Mouse (Mus musculus): Measurements from ENCODE around the gene Gsdme. TPM values are rescaled to one million over a fixed set of nuclear protein-coding genes. Genes with fewer than 3 reads are reported as not detected.

Gene Gsdme
- polyA plus RNA-seq, 1 experiment from 2014 or later, result 50.7 TPM

DNA sequence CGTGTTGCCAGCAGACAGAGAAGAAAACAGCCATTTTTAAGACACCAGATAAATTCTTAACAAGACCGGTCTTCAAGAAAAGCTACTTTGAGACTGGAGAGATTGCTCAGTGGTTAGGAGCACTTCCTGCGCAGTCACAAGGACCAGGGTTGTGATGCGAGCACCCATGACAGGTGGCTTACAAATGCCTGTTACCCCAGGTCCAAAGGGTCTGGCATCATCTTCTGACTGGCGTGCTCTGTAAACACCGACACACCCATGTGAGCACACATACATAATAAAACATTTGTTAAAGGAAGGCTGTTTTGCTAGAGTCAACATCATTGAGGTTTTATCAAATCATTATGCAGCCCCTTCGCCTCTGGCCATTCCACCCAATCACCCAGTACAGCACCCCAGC is 16.0 kb upstream of the Gsdme start:
- H3K9me3 ChIP-seq, result no peaks in the 10 kb centered on the region; the same call in 1 of the 2 replicates
- H3K4me1 ChIP-seq, result no peaks in the 10 kb centered on the region
- H3K4me3 ChIP-seq, result no peak overlapping the region
- H3K36me3 ChIP-seq (replicated peaks), result no peaks in the 10 kb centered on the region
- no peaks in the 10 kb centered on the region for H3K27me3 ChIP-seq (replicated peaks; ENCODE audit: low read depth, poor library complexity, severe bottlenecking)
- 90% methylated on average over 7 of the region's 7 CpGs for WGBS
- no peak overlapping the region for H3K27ac ChIP-seq (replicated peaks)
- no peak for DNase-seq (ENCODE audit: low spot score)

DNA sequence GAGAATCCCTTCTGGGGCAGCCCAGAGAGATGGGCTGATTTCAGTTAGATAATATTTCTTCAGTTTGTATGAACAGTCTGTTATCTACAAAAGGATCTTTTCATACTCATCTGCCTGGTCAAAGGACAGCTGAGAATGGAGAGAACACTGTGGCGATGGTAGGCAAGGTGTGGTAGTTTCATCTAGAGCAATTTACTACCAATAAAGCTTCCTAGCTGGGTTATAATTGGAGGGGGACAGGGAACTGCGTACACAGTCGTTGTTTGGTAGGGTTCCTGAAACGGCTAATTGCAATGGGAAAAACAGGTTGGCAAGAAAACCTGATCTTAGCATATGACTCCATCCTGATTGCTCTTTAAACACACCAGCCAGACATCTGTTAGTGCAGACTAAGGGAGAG is 10.3 kb upstream of the Gsdme start:
- Histone ChIP-seq H3K27ac (replicated peaks) (no peak overlapping the region), H3K36me3 (replicated peaks) (no peaks in the 10 kb centered on the region), H3K9me3 (no peaks in the 10 kb centered on the region), H3K27me3 (replicated peaks; ENCODE audit: low read depth, poor library complexity, severe bottlenecking) (no peaks in the 10 kb centered on the region), H3K4me3 (no peak overlapping the region), H3K4me1 (no peaks in the 10 kb centered on the region)
- DNase-seq (ENCODE audit: low spot score), result no peak
- 86% methylated on average over 4 of the region's 4 CpGs for WGBS

GRCm38 (mm10) chr6:50273416-50273815 is 9.8 kb upstream of the Gsdme start:
- Histone ChIP-seq H3K4me3 (no peak overlapping the region), H3K27me3 (replicated peaks; ENCODE audit: low read depth, poor library complexity, severe bottlenecking) (no peaks in the 10 kb centered on the region), H3K9me3 (no peaks in the 10 kb centered on the region), H3K27ac (replicated peaks) (no peak overlapping the region), H3K4me1 (no peaks in the 10 kb centered on the region), H3K36me3 (replicated peaks) (no peaks in the 10 kb centered on the region)
- DNase-seq (ENCODE audit: low spot score), result no peak
- WGBS, result 79% methylated on average over 1 of the region's 1 CpGs

DNA sequence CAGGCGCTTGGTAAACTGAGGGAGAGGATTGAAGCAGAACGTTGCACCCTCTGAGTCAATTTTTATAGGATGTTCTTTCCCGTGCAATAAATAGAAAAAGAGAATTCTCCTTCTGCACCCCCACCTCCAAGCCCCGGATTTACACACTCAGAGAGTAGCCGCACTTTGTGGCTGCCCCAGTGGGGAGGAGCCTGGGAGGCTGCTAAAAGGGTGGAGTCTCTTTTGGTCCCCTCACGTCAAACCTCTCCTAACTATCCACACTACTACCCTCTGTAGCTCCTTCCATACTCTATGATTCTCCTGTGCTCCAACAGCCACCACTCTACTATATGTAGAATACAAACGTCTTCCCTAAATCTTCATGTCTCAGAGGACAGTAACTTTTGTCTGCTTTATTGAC is 1.4 kb downstream of the Gsdme start:
- whole genome bisulfite sequencing, result 25% methylated on average over 7 of the region's 7 CpGs
- Histone ChIP-seq H3K27me3 (replicated peaks; ENCODE audit: low read depth, poor library complexity, severe bottlenecking) (no peaks in the 10 kb centered on the region), H3K4me3 (peak overlapping the region; percentile 69), H3K36me3 (replicated peaks) (no peaks in the 10 kb centered on the region), H3K4me1 (peaks cover 26% of the 10 kb centered on the region), H3K9me3 (no peaks in the 10 kb centered on the region), H3K27ac (replicated peaks) (peak overlapping the region; percentile 86)
- no peak for DNase-seq (ENCODE audit: low spot score)

DNA sequence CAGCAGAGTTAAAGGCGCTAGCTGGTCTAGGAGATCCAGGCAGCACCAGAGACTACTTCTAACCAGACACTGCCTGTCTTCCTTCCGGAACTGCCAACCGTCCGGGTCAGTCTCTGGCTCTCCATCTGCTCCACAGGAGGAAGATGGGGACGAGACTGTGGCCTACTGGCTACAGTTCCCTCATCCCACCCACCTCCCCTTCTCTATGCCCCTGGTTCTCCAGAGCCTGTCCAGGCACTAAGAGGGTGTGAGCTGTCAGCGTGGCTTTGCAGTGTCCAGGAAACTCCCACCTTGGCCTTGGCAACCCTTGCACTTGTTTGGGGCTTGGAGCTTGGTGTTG is 1.8 kb downstream of the Gsdme start:
- H3K4me1 ChIP-seq, result peaks cover 26% of the 10 kb centered on the region
- H3K27ac ChIP-seq (replicated peaks), result peak overlapping the region; percentile 86
- DNase-seq (ENCODE audit: low spot score), result no peak
- 2% methylated on average over 6 of the region's 6 CpGs for WGBS
- H3K9me3 ChIP-seq, result no peaks in the 10 kb centered on the region
- peak overlapping the region; percentile 69 for H3K4me3 ChIP-seq
- no peaks in the 10 kb centered on the region for H3K27me3 ChIP-seq (replicated peaks; ENCODE audit: low read depth, poor library complexity, severe bottlenecking)
- no peaks in the 10 kb centered on the region for H3K36me3 ChIP-seq (replicated peaks)

- 3% methylated on average over 35 of the region's 35 CpGs for WGBS
- Histone ChIP-seq H3K36me3 (replicated peaks) (no peaks in the 10 kb centered on the region), H3K27ac (replicated peaks) (peak overlapping the region; percentile 86), H3K4me1 (peaks cover 26% of the 10 kb centered on the region), H3K4me3 (peak overlapping the region; percentile 69), H3K27me3 (replicated peaks; ENCODE audit: low read depth, poor library complexity, severe bottlenecking) (no peaks in the 10 kb centered on the region), H3K9me3 (no peaks in the 10 kb centered on the region)
- DNase-seq (ENCODE audit: low spot score), result peak; percentile 91
These were observed 2.3 kb downstream of the Gsdme start for GRCm38 (mm10) chr6:50261201-50261921.

GRCm38 (mm10) chr6:50255356-50255755 is 8.3 kb downstream of the Gsdme start:
- H3K27ac ChIP-seq (replicated peaks), result no peak overlapping the region
- H3K4me3 ChIP-seq, result no peak overlapping the region
- no peaks in the 10 kb centered on the region for H3K4me1 ChIP-seq
- H3K9me3 ChIP-seq, result no peaks in the 10 kb centered on the region
- 87% methylated on average over 5 of the region's 5 CpGs for WGBS
- H3K36me3 ChIP-seq (replicated peaks), result no peaks in the 10 kb centered on the region
- no peak for DNase-seq (ENCODE audit: low spot score)
- no peaks in the 10 kb centered on the region for H3K27me3 ChIP-seq (replicated peaks; ENCODE audit: low read depth, poor library complexity, severe bottlenecking)

- no peak for DNase-seq (ENCODE audit: low spot score)
- Histone ChIP-seq H3K9me3 (no peaks in the 10 kb centered on the region), H3K27me3 (replicated peaks; ENCODE audit: low read depth, poor library complexity, severe bottlenecking) (no peaks in the 10 kb centered on the region), H3K4me1 (no peaks in the 10 kb centered on the region), H3K36me3 (replicated peaks) (no peaks in the 10 kb centered on the region), H3K27ac (replicated peaks) (no peak overlapping the region), H3K4me3 (no peak overlapping the region)
- WGBS, result 75% methylated on average over 10 of the region's 10 CpGs
These were observed 8.9 kb downstream of the Gsdme start for GRCm38 (mm10) chr6:50254723-50255184.

GRCm38 (mm10) chr6:50252690-50253089 is 11.0 kb downstream of the Gsdme start:
- Histone ChIP-seq H3K4me1 (no peaks in the 10 kb centered on the region), H3K27ac (replicated peaks) (no peak overlapping the region), H3K36me3 (replicated peaks) (no peaks in the 10 kb centered on the region), H3K4me3 (no peak overlapping the region), H3K9me3 (no peaks in the 10 kb centered on the region), H3K27me3 (replicated peaks; ENCODE audit: low read depth, poor library complexity, severe bottlenecking) (no peaks in the 10 kb centered on the region)
- 83% methylated on average over 5 of the region's 5 CpGs for WGBS
- DNase-seq (ENCODE audit: low spot score), result no peak

DNA sequence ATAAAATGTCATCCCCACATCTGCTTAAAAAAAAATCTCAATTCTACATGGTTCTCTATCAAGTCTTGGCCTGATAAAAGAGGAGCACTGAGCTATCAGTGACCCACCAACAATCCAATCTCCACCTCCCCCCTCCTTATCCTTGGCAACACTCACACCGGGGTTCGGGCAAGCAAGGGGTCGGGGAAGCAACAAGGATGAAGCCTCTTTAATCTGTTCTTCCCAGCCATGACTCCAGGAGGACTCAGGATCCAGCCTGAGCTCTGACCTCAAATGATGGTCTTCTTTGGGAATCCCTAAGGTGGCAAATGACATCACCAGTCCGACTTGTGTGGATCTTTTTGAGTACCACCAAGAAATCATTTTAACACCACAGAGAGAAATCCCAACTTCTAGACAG is 15.9 kb downstream of the Gsdme start:
- Histone ChIP-seq H3K27ac (replicated peaks) (no peak overlapping the region), H3K4me1 (no peaks in the 10 kb centered on the region), H3K4me3 (no peak overlapping the region), H3K9me3 (no peaks in the 10 kb centered on the region), H3K36me3 (replicated peaks) (no peaks in the 10 kb centered on the region), H3K27me3 (replicated peaks; ENCODE audit: low read depth, poor library complexity, severe bottlenecking) (no peaks in the 10 kb centered on the region)
- 91% methylated on average over 4 of the region's 4 CpGs for WGBS
- DNase-seq (ENCODE audit: low spot score), result no peak

- H3K36me3 ChIP-seq (replicated peaks), result no peaks in the 10 kb centered on the region
- no peak for DNase-seq (ENCODE audit: low spot score)
- no peak overlapping the region for H3K27ac ChIP-seq (replicated peaks)
- no peaks in the 10 kb centered on the region for H3K27me3 ChIP-seq (replicated peaks; ENCODE audit: low read depth, poor library complexity, severe bottlenecking)
- H3K4me3 ChIP-seq, result no peak overlapping the region
- H3K9me3 ChIP-seq, result no peaks in the 10 kb centered on the region
- 86% methylated on average over 2 of the region's 2 CpGs for WGBS
- no peaks in the 10 kb centered on the region for H3K4me1 ChIP-seq
These were observed 16.3 kb downstream of the Gsdme start for GRCm38 (mm10) chr6:50247356-50247755.

DNA sequence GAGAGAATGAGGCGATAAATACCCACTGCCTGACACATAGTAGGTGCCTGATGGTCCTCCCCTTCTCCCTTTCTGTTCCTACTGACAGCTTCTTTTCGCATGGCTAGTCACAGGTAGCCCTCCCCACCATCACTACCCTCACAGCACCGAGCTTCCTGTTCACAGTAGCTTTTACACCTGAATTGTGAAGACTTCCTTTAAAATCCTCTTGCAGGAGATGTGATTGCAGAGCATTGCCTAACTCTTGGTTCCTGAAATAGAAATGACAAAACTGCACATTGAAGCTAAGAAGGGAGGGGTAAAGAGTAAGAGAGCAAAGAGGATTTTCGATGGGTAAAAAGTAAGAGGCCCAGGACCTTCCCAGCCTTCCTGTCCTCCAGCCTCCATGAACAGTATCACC is 18.7 kb downstream of the Gsdme start:
- 78% methylated on average over 4 of the region's 4 CpGs for WGBS
- Histone ChIP-seq H3K4me3 (no peak overlapping the region), H3K36me3 (replicated peaks) (no peaks in the 10 kb centered on the region)

GRCm38 (mm10) chr6:50244126-50244525 is 19.5 kb downstream of the Gsdme start:
- H3K27ac ChIP-seq (replicated peaks), result no peak overlapping the region
- no peaks in the 10 kb centered on the region for H3K36me3 ChIP-seq (replicated peaks)
- DNase-seq (ENCODE audit: low spot score), result no peak
- WGBS, result 86% methylated on average over 4 of the region's 4 CpGs
- H3K4me1 ChIP-seq, result 0 out of 2 replicates have a peak, but pooled peaks cover 4% of the 10 kb centered on the region
- no peaks in the 10 kb centered on the region for H3K27me3 ChIP-seq (replicated peaks; ENCODE audit: low read depth, poor library complexity, severe bottlenecking)
- H3K4me3 ChIP-seq, result no peak overlapping the region
- H3K9me3 ChIP-seq, result no peaks in the 10 kb centered on the region

More for the DNA sequence above, 18.7 kb downstream of the Gsdme start:
- Histone ChIP-seq H3K27ac (replicated peaks) (no peak overlapping the region), H3K4me1 (0 out of 2 replicates have a peak, but pooled peaks cover 4% of the 10 kb centered on the region), H3K9me3 (no peaks in the 10 kb centered on the region), H3K27me3 (replicated peaks; ENCODE audit: low read depth, poor library complexity, severe bottlenecking) (no peaks in the 10 kb centered on the region)
- no peak for DNase-seq (ENCODE audit: low spot score)

All from embryonic facial prominence, embryonic 10.5 days (tissue).